Mouse (Mus musculus) left cerebral cortex, postnatal 25 days (tissue): ENCODE measurements around the gene Ccdc51. TPM values are rescaled to one million over a fixed set of nuclear protein-coding genes. Genes with fewer than 3 reads are reported as not detected.
"Not testable (repeated sequence)": the region's sequence is repeated elsewhere in the genome, so short reads cannot be mapped to it uniquely, and the experiment has no call there.

ENCODE experiments used
- DNase-seq, 2 experiments: peaks; one replicate each; pipeline ENCODE4 v3.0.0; 2022; ENCODE audit warnings: low spot score in 2 of 2, mixed read lengths in 1 of 2
- intact Hi-C: fragments of 180-260 bp; cut with DNase I; formaldehyde crosslinking; loops from one replicate; pipeline ENCODE4 v1.15.1; 2025
- total RNA-seq, 2 experiments: library from RNA; stranded (reverse); gene quantifications; 2 replicates each; pipeline ENCODE4 v1.2.3; 2021

Gene Ccdc51
- total RNA-seq, 2 experiments from 2014 or later, result 7.2 to 8.0 TPM

- intact Hi-C loops, result no loop called here
- DNase-seq, result no peak
These were observed 32.6 kb downstream of the Ccdc51 start for GRCm38 (mm10) chr9:109114871-109115270.

GRCm38 (mm10) chr9:109116205-109116604 lies 33.9 kb downstream of the Ccdc51 start:
- no peak for DNase-seq
- intact Hi-C loops, result no loop called here

GRCm38 (mm10) chr9:109118106-109118505 lies 35.8 kb downstream of the Ccdc51 start:
- no peak for DNase-seq

GRCm38 (mm10) chr9:109119571-109119970 lies 37.3 kb downstream of the Ccdc51 start:
- no peak for DNase-seq
- intact Hi-C loops, result no loop called here

More at GRCm38 (mm10) chr9:109118106-109118505, 35.8 kb downstream of the Ccdc51 start:
- intact Hi-C loops, result no loop called here

- intact Hi-C loops, result loop anchor here (1.0 to 10.0 kb wide), 2 partner anchors 33 to 714 kb away; partner anchors contain the start of gene Nme6
- no peak for DNase-seq
These were observed 38.7 kb downstream of the Ccdc51 start for GRCm38 (mm10) chr9:109120956-109121355.

- peak; percentile 37 to 54 for DNase-seq
- intact Hi-C loops, result loop anchor here (2.0 to 10.0 kb wide), 2 partner anchors 122 to 712 kb away; partner anchors contain the start of gene Nme6
These were observed 40.3 kb downstream of the Ccdc51 start for GRCm38 (mm10) chr9:109122553-109123085.

GRCm38 (mm10) chr9:109123266-109123665 lies 41.0 kb downstream of the Ccdc51 start:
- intact Hi-C loops, result loop anchor here (2.0 to 10.0 kb wide), 2 partner anchors 122 to 712 kb away; partner anchors contain the start of gene Nme6

GRCm38 (mm10) chr9:109124164-109124563 lies 41.9 kb downstream of the Ccdc51 start:
- no peak for DNase-seq
- intact Hi-C loops, result loop anchor here (10.0 kb wide), 1 partner anchor 711 kb away; the partner anchor contains the start of gene Nme6

More at GRCm38 (mm10) chr9:109123266-109123665, 41.0 kb downstream of the Ccdc51 start:
- no peak for DNase-seq

- no peak for DNase-seq
- intact Hi-C loops, result loop anchor here (10.0 kb wide), 1 partner anchor 710 kb away; the partner anchor contains the start of gene Nme6
These were observed 42.8 kb downstream of the Ccdc51 start for GRCm38 (mm10) chr9:109125043-109125442.

- DNase-seq, result no peak
- intact Hi-C loops, result loop anchor here (10.0 kb wide), 1 partner anchor 709 kb away; the partner anchor contains the start of gene Nme6
These were observed 43.2 kb downstream of the Ccdc51 start for GRCm38 (mm10) chr9:109125481-109125880.

- DNase-seq, result no peak
- intact Hi-C loops, result loop anchor here (10.0 kb wide), 1 partner anchor 708 kb away; the partner anchor contains the start of gene Nme6
These were observed 44.8 kb downstream of the Ccdc51 start for GRCm38 (mm10) chr9:109127076-109127475.

GRCm38 (mm10) chr9:109128211-109128610 lies 45.9 kb downstream of the Ccdc51 start:
- DNase-seq, result peak in 1 of 2 experiments; percentile 10
- intact Hi-C loops, result loop anchor here (10.0 kb wide), 1 partner anchor 707 kb away; the partner anchor contains the start of gene Nme6

- intact Hi-C loops, result no loop called here
These were observed 47.8 kb downstream of the Ccdc51 start for GRCm38 (mm10) chr9:109130076-109130475.

GRCm38 (mm10) chr9:109140414-109140813 lies 58.1 kb downstream of the Ccdc51 start:
- intact Hi-C loops, DNase-seq: not testable (repeated sequence)

More at GRCm38 (mm10) chr9:109130076-109130475, 47.8 kb downstream of the Ccdc51 start:
- DNase-seq, result no peak

Other genes starting within 250 kb of the Ccdc51 start
- 10 to 100 TPM; 18.4 to 19.1 TPM for gene Slc26a6, start 229.2 kb upstream of the Ccdc51 start, total RNA-seq
- under 1 TPM in 1 of 2 experiments, not detected in 1; 0.39 TPM for gene Tmem89, start 167.9 kb upstream of the Ccdc51 start, total RNA-seq
- 100 to 1,000 TPM; 390 to 394 TPM for gene Uqcrc1, start 145.9 kb upstream of the Ccdc51 start, total RNA-seq
- 1 to 10 TPM; 2.5 to 4.5 TPM for gene Col7a1, start 128.9 kb upstream of the Ccdc51 start, total RNA-seq
- gene Ucn2, start 96.5 kb upstream of the Ccdc51 start, total RNA-seq, result not detected
- gene Pfkfb4, start 90.7 kb upstream of the Ccdc51 start, total RNA-seq, result 10 to 100 TPM; 12.5 to 15.5 TPM
- gene Shisa5, start 43.9 kb upstream of the Ccdc51 start, total RNA-seq, result 10 to 100 TPM; 66.3 to 77.4 TPM
- gene Trex1, start 22.8 kb upstream of the Ccdc51 start, total RNA-seq, result 10 to 100 TPM; 12.7 to 13.0 TPM
- 10 to 100 TPM; 25.8 to 28.5 TPM for gene Atrip, start 8.4 kb upstream of the Ccdc51 start, total RNA-seq
- gene Tma7, start 94 bp downstream of the Ccdc51 start, total RNA-seq, result 100 to 1,000 TPM; 365 to 371 TPM
- 10 to 100 TPM; 66.3 to 69.9 TPM for gene Plxnb1, start 12.9 kb downstream of the Ccdc51 start, total RNA-seq
- not detected for gene Fbxw21, start 79.5 kb downstream of the Ccdc51 start, total RNA-seq
- not detected for gene Fbxw13, start 113.5 kb downstream of the Ccdc51 start, total RNA-seq
- not detected for gene Fbxw20, start 152.3 kb downstream of the Ccdc51 start, total RNA-seq
- not detected for gene Fbxw14, start 205.2 kb downstream of the Ccdc51 start, total RNA-seq